Mouse (Mus musculus): Measurements from ENCODE around the gene S100pbp.

S100pbp gene

DNA sequence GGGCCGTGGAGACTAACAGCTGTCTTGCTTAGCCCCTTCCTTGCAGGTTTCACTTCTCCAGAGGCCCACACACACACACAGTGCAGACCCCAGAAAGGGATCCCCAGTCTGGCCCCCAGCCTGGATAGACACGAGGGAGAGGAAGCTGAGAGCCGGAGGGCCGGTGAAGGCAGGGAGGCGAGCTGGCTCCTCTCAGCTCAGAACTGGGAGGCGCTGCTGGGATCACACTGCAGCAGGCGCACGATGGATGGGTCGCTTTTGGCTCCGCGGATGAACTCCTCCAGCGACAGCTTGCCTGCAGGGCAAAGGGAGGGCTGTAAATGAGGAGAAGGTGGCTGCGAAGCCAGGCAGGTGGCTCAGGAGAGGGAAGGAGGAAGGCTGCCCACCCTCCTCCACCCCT is 77.3 kb downstream of the S100pbp start:
- TF ChIP-seq GATA4 (IDR thresholded peaks at IDR 0.05; ENCODE audit: insufficient replicate concordance, low read length): no peak

- TF ChIP-seq GATA4 (IDR thresholded peaks at IDR 0.05; ENCODE audit: insufficient replicate concordance, low read length): no peak
These were observed 78.2 kb downstream of the S100pbp start for GRCm38 (mm10) chr4:129111350-129111749.

GRCm38 (mm10) chr4:129110804-129111203 is 78.7 kb downstream of the S100pbp start:
- no peak for TF ChIP-seq GATA4 (IDR thresholded peaks at IDR 0.05; ENCODE audit: insufficient replicate concordance, low read length)

DNA sequence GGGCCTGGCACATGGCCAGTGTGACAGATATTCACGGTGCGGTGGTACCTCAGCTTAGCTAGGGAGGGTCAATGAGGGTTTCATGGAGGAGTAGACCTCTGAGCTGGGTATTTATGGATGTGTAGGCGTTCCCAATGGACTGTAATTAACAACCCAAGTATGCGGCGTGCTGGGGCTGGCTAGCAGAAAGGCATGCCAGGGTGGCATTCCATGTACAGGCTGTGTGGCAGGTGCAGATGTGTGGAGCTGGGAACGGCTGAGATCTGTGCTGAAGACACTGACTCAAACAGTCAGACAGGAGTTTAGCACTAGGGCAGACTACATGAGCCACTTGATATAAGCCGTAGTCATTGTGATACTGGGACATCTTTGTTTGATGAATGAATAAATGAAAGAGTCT is 80.9 kb downstream of the S100pbp start:
- TF ChIP-seq GATA4 (IDR thresholded peaks at IDR 0.05; ENCODE audit: insufficient replicate concordance, low read length): no peak

DNA sequence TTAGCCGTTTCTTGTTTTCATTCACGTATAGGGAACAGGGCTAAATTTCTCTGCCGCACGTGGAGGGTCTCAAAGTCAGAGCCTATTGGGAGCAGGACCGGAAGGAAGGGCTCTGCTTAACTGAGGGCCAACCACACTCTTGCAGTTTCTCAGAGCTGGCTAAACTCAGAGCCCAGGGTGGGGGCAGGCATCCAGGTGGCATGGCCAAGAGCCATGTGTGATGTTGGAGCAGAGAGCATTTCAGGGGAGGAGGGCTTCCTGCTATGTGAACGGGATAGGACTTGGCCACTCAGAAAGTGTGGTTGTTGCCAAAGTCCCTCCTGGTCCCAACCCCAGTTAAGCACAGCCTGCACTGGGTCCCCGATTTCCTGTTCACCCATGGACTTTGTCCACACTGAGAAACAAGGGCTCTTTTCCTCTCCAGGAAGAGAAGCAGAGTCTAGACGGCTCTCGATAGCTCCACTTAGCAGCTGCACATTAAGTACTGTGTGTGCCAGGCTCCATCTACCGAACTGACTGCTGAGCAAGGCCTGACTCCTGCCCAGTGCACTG is 82.1 kb downstream of the S100pbp start:
- no peak for TF ChIP-seq GATA4 (IDR thresholded peaks at IDR 0.05; ENCODE audit: insufficient replicate concordance, low read length)

DNA sequence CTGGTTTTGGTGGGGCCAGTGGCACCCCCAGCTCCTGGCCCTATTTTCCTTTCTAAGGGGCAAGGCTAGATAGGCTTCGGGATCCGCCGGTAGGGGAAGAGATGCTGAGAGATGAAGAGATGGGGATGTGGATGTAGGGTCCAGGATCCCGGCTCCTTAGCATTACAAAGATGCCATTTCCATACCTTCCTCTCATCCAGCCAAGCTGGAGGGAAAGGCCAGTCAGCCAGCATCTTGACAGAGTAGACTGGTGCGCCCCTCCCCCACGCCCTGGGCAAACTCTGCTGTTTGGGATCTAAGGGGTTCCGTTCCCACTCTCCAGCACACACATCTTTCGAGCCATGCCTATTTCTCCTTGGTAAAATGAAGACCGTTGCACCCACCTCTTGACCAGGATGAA is 83.5 kb downstream of the S100pbp start:
- TF ChIP-seq GATA4 (IDR thresholded peaks at IDR 0.05; ENCODE audit: insufficient replicate concordance, low read length): no peak

DNA sequence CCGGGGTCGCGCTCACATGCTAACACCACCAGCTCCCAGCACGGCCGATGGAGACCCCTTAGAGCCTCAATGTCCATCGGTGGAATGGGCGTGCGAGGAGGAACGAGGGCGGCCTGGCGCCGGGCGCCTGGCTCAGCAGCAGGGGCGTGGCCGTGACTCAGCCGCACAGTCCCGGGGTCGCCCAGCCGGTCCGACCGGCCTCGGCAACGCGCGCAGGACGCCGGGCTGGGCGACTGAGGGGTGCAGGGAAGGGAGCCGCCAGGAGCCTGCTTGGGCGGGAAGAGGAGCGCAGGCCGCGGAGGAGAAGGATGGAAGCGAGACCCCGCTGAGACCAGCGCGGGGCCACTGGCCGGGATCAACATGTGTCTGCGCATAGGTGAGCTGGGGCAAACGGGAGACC is 84.2 kb downstream of the S100pbp start, which contains the start of gene Tmem54:
Gene Tmem54, plus strand, starts transcription at position 193 of the 400 bp plus-strand sequence.
- no peak for TF ChIP-seq GATA4 (IDR thresholded peaks at IDR 0.05; ENCODE audit: insufficient replicate concordance, low read length)

GRCm38 (mm10) chr4:129102133-129102829 is 87.2 kb downstream of the S100pbp start:
- no peak for TF ChIP-seq GATA4 (IDR thresholded peaks at IDR 0.05; ENCODE audit: insufficient replicate concordance, low read length)
